Mouse (Mus musculus) midbrain, embryonic 16.5 days (tissue): ENCODE results near the gene Pcdh7. TPM values are rescaled to one million over a fixed set of nuclear protein-coding genes. Genes with fewer than 3 reads are reported as not detected.

Experiments
- ATAC-seq: fragments of 200-750 bp; cut with Nextera tagmentation; 2 replicates; pipeline ENCODE4 v1.8.0; 2017; ENCODE audit warnings: moderate TSS enrichment
- H3K27ac ChIP-seq: fragments of 300-500 bp; sonication (generic); 2 replicates; pipeline ENCODE4 v1.5.1; 2014; ENCODE audit warnings: mild to moderate bottlenecking, low read length, mixed read lengths
- H3K27me3 ChIP-seq: fragments of 300-500 bp; sonication (generic); 2 replicates; pipeline ENCODE4 v1.6.1; 2014; ENCODE audit warnings: low read depth, low read length, mixed read lengths; ENCODE audit not compliant: control insufficient read depth, insufficient read depth
- H3K36me3 ChIP-seq: fragments of 300-500 bp; sonication (generic); 2 replicates; pipeline ENCODE4 v1.6.1; 2014; ENCODE audit warnings: mild to moderate bottlenecking, low read length, moderate library complexity, mixed read lengths; ENCODE audit not compliant: control insufficient read depth, insufficient read depth
- H3K4me1 ChIP-seq: fragments of 300-500 bp; sonication (generic); 2 replicates; pipeline ENCODE4 v1.6.1; 2014; ENCODE audit warnings: mild to moderate bottlenecking, low read length, mixed read lengths; ENCODE audit not compliant: control insufficient read depth, insufficient read depth
- H3K4me2 ChIP-seq: fragments of 300-500 bp; sonication (generic); 2 replicates; pipeline ENCODE4 v1.6.1; 2014; ENCODE audit warnings: mild to moderate bottlenecking, low read length, mixed read lengths
- H3K4me3 ChIP-seq: fragments of 300-500 bp; sonication (generic); 2 replicates; pipeline ENCODE4 v1.5.1; 2014; ENCODE audit warnings: low read depth, mild to moderate bottlenecking, low read length, moderate library complexity, mixed read lengths
- H3K9ac ChIP-seq: fragments of 300-500 bp; sonication (generic); 2 replicates; pipeline ENCODE4 v1.6.1; 2014; ENCODE audit warnings: low read depth, low read length, mixed read lengths
- H3K9me3 ChIP-seq: fragments of 300-500 bp; sonication (generic); replicated peaks from 2 replicates; pipeline ENCODE4 v1.6.1; 2014; ENCODE audit warnings: mild to moderate bottlenecking, low read length, mixed read lengths; ENCODE audit not compliant: control insufficient read depth, poor library complexity, severe bottlenecking
- WGBS: fragments of 180-500 bp; shearing (Covaris S2); extraction: QIAGEN DNeasy Blood & Tissue Kit; methylation state at CpG from one replicate; pipeline ENCODE4 v1.1.7; 2014; 5-methylcytosine and 5-hydroxymethylcytosine counted together
- polyA plus RNA-seq: library from polyadenylated mRNA; unstranded; fragments of >200 nt; fragmentation: Nextera tagmentation; extraction: Ambion mirVana; gene quantifications from 2 replicates; pipeline ENCODE4 v1.2.1, GENCODE M21; 2015

The Pcdh7 gene
- polyA plus RNA-seq, 1 experiment from 2014 or later = 23.5 TPM

- WGBS = 75% methylated on average over 5 of the region's 5 CpGs
- Histone ChIP-seq H3K4me2 (no peak overlapping the region), H3K27me3 (no peaks in the 10 kb centered on the region), H3K4me1 (no peaks in the 10 kb centered on the region), H3K36me3 (no peaks in the 10 kb centered on the region), H3K27ac (no peak overlapping the region), H3K9me3 (no peaks in the 10 kb centered on the region), H3K9ac (no peak overlapping the region), H3K4me3 (no peak overlapping the region)
- ATAC-seq = no peak
Observed at GRCm38 (mm10) chr5:57803890-57804289, 86.1 kb downstream of the Pcdh7 start.

- H3K9ac ChIP-seq = no peak overlapping the region
- H3K4me2 ChIP-seq = no peak overlapping the region
- H3K27me3 ChIP-seq = no peaks in the 10 kb centered on the region
- no peaks in the 10 kb centered on the region for H3K36me3 ChIP-seq
- no peaks in the 10 kb centered on the region for H3K9me3 ChIP-seq
- no peak overlapping the region for H3K27ac ChIP-seq
- 66% methylated on average over 2 of the region's 2 CpGs for WGBS
- no peak for ATAC-seq
- no peaks in the 10 kb centered on the region for H3K4me1 ChIP-seq
- H3K4me3 ChIP-seq = no peak overlapping the region
Observed at GRCm38 (mm10) chr5:57807350-57807749, 89.6 kb downstream of the Pcdh7 start.

- H3K27me3 ChIP-seq = no peaks in the 10 kb centered on the region
- no peak overlapping the region for H3K4me2 ChIP-seq
- no peaks in the 10 kb centered on the region for H3K9me3 ChIP-seq
- no peak overlapping the region for H3K27ac ChIP-seq
- no peaks in the 10 kb centered on the region for H3K4me1 ChIP-seq
- no peaks in the 10 kb centered on the region for H3K36me3 ChIP-seq
- no peak overlapping the region for H3K4me3 ChIP-seq
- WGBS = 85% methylated on average over 1 of the region's 1 CpGs
- no peak for ATAC-seq
- H3K9ac ChIP-seq = no peak overlapping the region
Observed at GRCm38 (mm10) chr5:57810641-57811040, 92.9 kb downstream of the Pcdh7 start.

- H3K4me2 ChIP-seq = no peak overlapping the region
- H3K36me3 ChIP-seq = no peaks in the 10 kb centered on the region
- no peaks in the 10 kb centered on the region for H3K9me3 ChIP-seq
- no peak for ATAC-seq
- H3K4me3 ChIP-seq = no peak overlapping the region
- no peaks in the 10 kb centered on the region for H3K27me3 ChIP-seq
- no peak overlapping the region for H3K27ac ChIP-seq
- H3K4me1 ChIP-seq = no peaks in the 10 kb centered on the region; the same call in 1 of the 2 replicates
- 74% methylated on average over 5 of the region's 5 CpGs for WGBS
- no peak overlapping the region for H3K9ac ChIP-seq
Observed at GRCm38 (mm10) chr5:57815964-57816589, 98.3 kb downstream of the Pcdh7 start.

- no peak for ATAC-seq
- no peak overlapping the region for H3K9ac ChIP-seq
- H3K4me1 ChIP-seq = peaks cover 2% of the 10 kb centered on the region; the same call in 1 of the 2 replicates
- no peaks in the 10 kb centered on the region for H3K36me3 ChIP-seq
- H3K27me3 ChIP-seq = no peaks in the 10 kb centered on the region
- no peak overlapping the region for H3K27ac ChIP-seq
- H3K4me3 ChIP-seq = no peak overlapping the region
- WGBS = 81% methylated on average over 2 of the region's 2 CpGs
- H3K9me3 ChIP-seq = no peaks in the 10 kb centered on the region
- H3K4me2 ChIP-seq = no peak overlapping the region
Observed at GRCm38 (mm10) chr5:57819788-57820187, 102.0 kb downstream of the Pcdh7 start.

GRCm38 (mm10) chr5:57821099-57821498 is 103.3 kb downstream of the Pcdh7 start:
- H3K4me2 ChIP-seq = no peak overlapping the region
- H3K4me1 ChIP-seq = peaks cover 2% of the 10 kb centered on the region; the same call in 1 of the 2 replicates
- no peak overlapping the region for H3K4me3 ChIP-seq
- H3K9ac ChIP-seq = no peak overlapping the region
- no peak for ATAC-seq
- no peak overlapping the region for H3K27ac ChIP-seq
- WGBS = 82% methylated on average over 8 of the region's 8 CpGs
- no peaks in the 10 kb centered on the region for H3K27me3 ChIP-seq
- H3K36me3 ChIP-seq = no peaks in the 10 kb centered on the region
- H3K9me3 ChIP-seq = no peaks in the 10 kb centered on the region

GRCm38 (mm10) chr5:57828437-57828836 is 110.7 kb downstream of the Pcdh7 start:
- Histone ChIP-seq H3K4me1 (no peaks in the 10 kb centered on the region), H3K36me3 (no peaks in the 10 kb centered on the region), H3K9ac (no peak overlapping the region), H3K4me2 (no peak overlapping the region), H3K4me3 (no peak overlapping the region), H3K27ac (no peak overlapping the region), H3K27me3 (no peaks in the 10 kb centered on the region), H3K9me3 (no peaks in the 10 kb centered on the region)
- WGBS = 99% methylated on average over 3 of the region's 3 CpGs
- no peak for ATAC-seq

GRCm38 (mm10) chr5:57837150-57837549 is 119.4 kb downstream of the Pcdh7 start:
- no peaks in the 10 kb centered on the region for H3K9me3 ChIP-seq
- H3K27ac ChIP-seq = no peak overlapping the region
- H3K4me3 ChIP-seq = no peak overlapping the region
- no peak for ATAC-seq
- H3K9ac ChIP-seq = no peak overlapping the region
- H3K36me3 ChIP-seq = no peaks in the 10 kb centered on the region
- H3K27me3 ChIP-seq = no peaks in the 10 kb centered on the region
- no peak overlapping the region for H3K4me2 ChIP-seq
- H3K4me1 ChIP-seq = no peaks in the 10 kb centered on the region
- WGBS = 49% methylated on average over 2 of the region's 2 CpGs

- Histone ChIP-seq H3K9ac (no peak overlapping the region), H3K27me3 (no peaks in the 10 kb centered on the region), H3K27ac (no peak overlapping the region), H3K9me3 (no peaks in the 10 kb centered on the region), H3K4me1 (no peaks in the 10 kb centered on the region), H3K36me3 (no peaks in the 10 kb centered on the region), H3K4me2 (no peak overlapping the region), H3K4me3 (no peak overlapping the region)
- no peak for ATAC-seq
- WGBS = 84% methylated on average over 5 of the region's 5 CpGs
Observed at GRCm38 (mm10) chr5:57841357-57842119, 123.8 kb downstream of the Pcdh7 start.
